Mouse (Mus musculus) megakaryocyte, embryonic 14.5 days (primary cell): Measurements from ENCODE around the gene Vps35l.

ENCODE experiments used
- FLI1 ChIP-seq: IDR thresholded peaks from 2 replicates; pipeline ENCODE4 v1.6.1; 2012; ENCODE audit warnings: low read length, inconsistent platforms, mixed read lengths
- GATA1 ChIP-seq: IDR thresholded peaks from 3 replicates; pipeline ENCODE4 v1.6.1; 2012; ENCODE audit warnings: mixed read lengths, low read length, inconsistent platforms, borderline replicate concordance

DNA sequence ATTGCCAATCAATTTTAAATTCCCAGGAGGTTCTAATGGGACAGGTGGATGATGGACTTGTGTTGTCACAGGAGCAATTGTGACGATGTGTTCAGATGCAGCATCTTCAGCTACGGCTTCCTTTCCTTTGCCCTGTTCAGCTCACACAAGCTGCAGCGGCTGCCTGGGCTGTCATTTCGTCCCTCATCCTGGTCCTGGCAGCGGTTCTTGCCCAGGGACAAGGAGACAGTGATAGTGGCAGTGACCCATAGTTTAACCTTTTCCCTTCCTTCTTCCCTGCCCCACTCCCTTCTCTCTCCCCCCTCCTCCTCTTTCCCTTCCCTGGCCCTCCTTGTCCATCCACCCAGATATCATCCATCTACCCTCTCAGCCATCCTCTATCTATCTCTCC, 26.8 kb downstream of the Vps35l start:
- TF ChIP-seq GATA1, result no peak
- no peak for TF ChIP-seq FLI1
